Mouse (Mus musculus) embryonic fibroblast, embryonic 13.5 days (primary cell): ENCODE data around the gene Ccl12. TPM values are rescaled to one million over a fixed set of nuclear protein-coding genes. Genes with fewer than 3 reads are reported as not detected.

ENCODE experiments used
- H3K27ac ChIP-seq: 2 replicates; pipeline ENCODE4 v1.5.1; 2012; ENCODE audit warnings: low read length, control low read depth, inconsistent platforms; ENCODE audit not compliant: insufficient read depth
- H3K4me1 ChIP-seq: 2 replicates; pipeline ENCODE4 v1.6.1; 2011; ENCODE audit warnings: low read length; ENCODE audit not compliant: control insufficient read depth, insufficient read depth
- H3K4me3 ChIP-seq: 2 replicates; pipeline ENCODE4 v1.5.1; 2011; ENCODE audit warnings: mild to moderate bottlenecking, control low read depth, low read length; ENCODE audit not compliant: insufficient read depth
- CTCF ChIP-seq: IDR thresholded peaks from 2 replicates; pipeline ENCODE4 v1.5.1; 2011; ENCODE audit warnings: mild to moderate bottlenecking, control low read depth, low read length, moderate library complexity, borderline replicate concordance; ENCODE audit not compliant: insufficient read depth
- POLR2A ChIP-seq: IDR thresholded peaks from 2 replicates; pipeline ENCODE4 v1.6.1; 2011; ENCODE audit warnings: low read depth, mild to moderate bottlenecking, control low read depth, low read length, moderate library complexity
- polyA plus RNA-seq: library from polyadenylated mRNA; stranded (reverse); fragments of >200 nt; gene quantifications from 2 replicates; pipeline ENCODE4 v1.2.4, GENCODE M21; 2011; ENCODE audit warnings: low read depth; ENCODE audit not compliant: missing spikeins, insufficient read length

The Ccl12 gene
- 7.3 TPM in 1 of 2 replicates, not detected in the other for polyA plus RNA-seq

DNA sequence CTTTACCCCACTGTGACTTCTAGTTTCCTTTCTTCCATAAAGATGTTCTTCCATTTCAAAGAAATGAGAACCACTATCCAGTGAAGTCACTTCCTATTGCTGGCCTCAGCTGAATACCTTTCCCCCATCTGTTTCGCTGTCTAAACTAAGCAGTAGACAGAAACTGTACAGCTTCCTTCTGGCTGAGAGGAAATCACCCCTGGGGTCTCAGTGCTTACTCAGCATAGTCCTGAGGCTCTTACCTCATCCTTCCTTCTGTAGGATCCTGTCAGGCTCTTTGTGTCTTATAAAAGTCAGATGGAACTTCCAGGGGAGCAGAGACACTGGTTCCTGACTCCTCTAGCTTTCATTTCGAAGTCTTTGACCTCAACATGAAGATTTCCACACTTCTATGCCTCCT, at the start of gene Ccl12:
Gene Ccl12 (plus strand): TSS at position 317 of the 400 bp plus-strand sequence.
- Histone ChIP-seq H3K4me3 (no peak within 1 kb of the TSS), H3K4me1 (no peaks in the 10 kb centered on the region), H3K27ac (no peak within 1 kb of the TSS)
- TF ChIP-seq POLR2A (no peak), CTCF (no peak)

DNA sequence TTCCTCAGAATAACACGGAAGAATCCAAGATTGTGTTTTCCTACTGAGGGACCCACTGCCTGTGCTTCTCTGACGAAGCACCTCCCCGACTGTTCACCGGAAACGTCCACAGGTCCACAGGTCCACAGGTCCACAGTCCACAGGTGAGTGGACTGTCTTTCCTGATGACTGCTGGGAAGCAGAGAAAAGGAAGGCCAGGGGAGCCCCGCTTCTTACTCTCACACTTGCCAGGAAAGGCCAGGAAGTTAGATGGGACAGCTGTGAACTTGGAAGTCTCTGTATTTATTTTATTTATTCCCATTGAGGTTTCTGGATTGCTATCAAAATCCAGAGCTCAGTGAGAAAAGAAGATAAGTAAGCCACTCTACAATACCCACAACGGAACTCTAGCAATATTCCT, 47.8 kb upstream of the Ccl12 start:
- H3K4me1 ChIP-seq, result no peaks in the 10 kb centered on the region
- H3K27ac ChIP-seq, result no peak overlapping the region
- TF ChIP-seq CTCF, result no peak
- TF ChIP-seq POLR2A, result no peak
- H3K4me3 ChIP-seq, result no peak overlapping the region

DNA sequence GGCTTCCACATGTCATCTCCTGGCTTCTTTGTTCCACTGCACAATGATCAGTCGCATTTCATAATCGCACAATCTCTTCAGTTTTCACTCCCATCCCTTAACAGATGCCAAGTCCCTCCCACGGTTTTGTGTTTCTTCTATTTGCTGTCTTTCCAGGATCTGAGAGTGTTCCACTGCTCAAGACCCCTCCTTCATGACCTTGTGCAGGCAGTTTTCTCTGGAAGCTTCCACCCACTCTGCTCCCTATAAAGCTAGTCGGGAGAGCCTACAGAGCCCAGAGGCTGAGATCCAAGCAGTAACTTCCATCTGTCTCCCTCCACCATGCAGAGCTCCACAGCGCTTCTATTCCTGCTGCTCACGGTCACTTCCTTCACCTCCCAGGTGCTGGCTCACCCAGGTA, 44.0 kb upstream of the Ccl12 start, which contains the start of gene Ccl11:
Gene Ccl11 (plus strand): TSS at position 178 of the 400 bp plus-strand sequence.
- no peaks in the 10 kb centered on the region for H3K4me1 ChIP-seq
- TF ChIP-seq CTCF, result no peak
- no peak for TF ChIP-seq POLR2A
- no peak within 1 kb of the TSS for H3K27ac ChIP-seq
- no peak within 1 kb of the TSS for H3K4me3 ChIP-seq

DNA sequence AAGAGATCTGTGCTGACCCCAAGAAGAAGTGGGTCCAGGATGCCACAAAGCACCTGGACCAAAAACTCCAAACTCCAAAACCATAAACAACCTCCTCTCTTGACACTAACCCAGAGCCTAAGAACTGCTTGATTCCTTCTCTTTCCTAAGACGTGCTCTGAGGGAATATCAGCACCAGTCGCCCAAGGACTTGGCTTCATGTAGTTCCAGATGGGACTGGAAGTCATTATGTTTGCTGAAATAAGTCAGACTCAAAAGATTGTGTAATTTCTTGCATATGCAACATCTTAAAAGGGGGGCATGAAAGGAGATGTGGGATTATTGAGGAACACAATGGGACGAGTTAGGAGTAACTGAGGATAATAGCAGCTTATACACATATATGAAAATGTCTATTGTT, 39.4 kb upstream of the Ccl12 start:
- H3K27ac ChIP-seq, result no peak overlapping the region
- no peak overlapping the region for H3K4me3 ChIP-seq
- H3K4me1 ChIP-seq, result peaks cover 7% of the 10 kb centered on the region; the same call in 1 of the 2 replicates
- TF ChIP-seq CTCF, result no peak
- no peak for TF ChIP-seq POLR2A

DNA sequence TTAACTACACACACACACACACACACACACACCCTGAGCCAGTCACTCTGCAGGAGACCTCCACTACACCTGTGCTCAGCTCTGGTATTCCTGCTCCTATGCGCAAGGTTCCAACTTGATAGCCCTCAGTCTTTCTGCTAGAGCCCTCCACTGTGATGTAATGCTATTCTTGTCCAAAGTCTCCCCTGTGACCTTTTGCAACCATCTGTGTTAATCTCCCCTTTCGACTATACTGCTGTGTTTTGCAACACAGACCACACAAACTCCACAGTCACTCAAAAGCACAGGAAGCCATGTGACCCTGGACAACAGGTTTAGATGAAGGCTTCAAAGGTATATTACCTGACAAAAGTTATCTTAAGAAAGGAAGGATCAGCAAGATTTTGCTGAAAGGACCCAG, 38.2 kb upstream of the Ccl12 start:
- TF ChIP-seq CTCF (no peak), POLR2A (no peak)
- H3K4me3 ChIP-seq, result no peak overlapping the region
- peaks cover 10% of the 10 kb centered on the region; the same call in 1 of the 2 replicates for H3K4me1 ChIP-seq
- H3K27ac ChIP-seq, result no peak overlapping the region

DNA sequence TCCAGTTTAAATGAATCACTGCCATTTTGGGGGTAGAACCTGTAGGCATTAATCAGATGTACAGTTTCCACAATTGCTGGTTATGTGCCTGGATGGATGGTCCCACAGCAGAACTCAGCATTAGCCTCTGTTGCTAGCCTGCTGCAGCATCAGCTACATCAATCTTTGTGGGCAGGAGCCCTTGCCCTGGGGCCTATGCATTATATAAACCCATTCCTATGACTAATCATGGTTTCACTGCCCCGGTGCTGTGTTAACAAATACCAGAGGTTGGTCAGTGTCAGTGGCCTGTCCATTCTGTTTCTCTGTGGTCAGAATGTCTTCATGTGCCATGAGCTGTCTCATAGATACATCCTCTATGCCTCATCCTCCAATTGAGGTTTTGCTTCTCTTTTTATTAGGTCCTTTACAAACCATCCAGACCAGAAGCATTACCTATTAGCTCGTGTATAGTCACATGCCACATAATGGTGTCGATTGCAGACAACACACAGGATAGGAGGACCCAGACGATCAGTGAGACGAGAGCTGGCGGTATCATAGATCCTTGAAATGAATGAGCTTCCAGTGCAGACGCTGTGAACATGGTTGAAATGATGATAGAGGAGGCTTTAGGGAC, 34.6 kb upstream of the Ccl12 start:
- H3K27ac ChIP-seq, result no peak overlapping the region
- H3K4me3 ChIP-seq, result no peak overlapping the region
- peaks cover 10% of the 10 kb centered on the region; the same call in 1 of the 2 replicates for H3K4me1 ChIP-seq
- no peak for TF ChIP-seq CTCF
- TF ChIP-seq POLR2A, result no peak

DNA sequence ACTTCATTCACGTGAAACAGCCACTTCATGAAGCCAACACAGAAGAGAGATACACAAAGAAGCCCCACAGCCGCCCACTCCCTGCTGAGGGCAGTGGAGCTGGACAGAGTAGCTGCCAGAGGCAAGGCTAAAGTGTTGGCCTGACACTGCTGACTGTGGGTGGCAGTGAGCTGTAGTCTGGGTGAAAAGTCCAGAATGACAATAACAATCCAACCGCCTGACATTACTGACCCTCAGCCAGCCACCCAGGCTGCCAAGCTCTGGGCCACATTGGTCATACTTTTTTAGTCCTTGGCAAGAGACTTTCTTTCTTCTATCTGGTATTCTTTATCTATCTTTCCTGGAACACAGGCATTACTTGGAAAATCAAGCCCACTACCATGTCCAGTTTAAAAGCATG, 30.6 kb upstream of the Ccl12 start:
- Histone ChIP-seq H3K27ac (no peak overlapping the region), H3K4me3 (no peak overlapping the region), H3K4me1 (peaks cover 10% of the 10 kb centered on the region; the same call in 1 of the 2 replicates)
- TF ChIP-seq CTCF (no peak), POLR2A (no peak)

DNA sequence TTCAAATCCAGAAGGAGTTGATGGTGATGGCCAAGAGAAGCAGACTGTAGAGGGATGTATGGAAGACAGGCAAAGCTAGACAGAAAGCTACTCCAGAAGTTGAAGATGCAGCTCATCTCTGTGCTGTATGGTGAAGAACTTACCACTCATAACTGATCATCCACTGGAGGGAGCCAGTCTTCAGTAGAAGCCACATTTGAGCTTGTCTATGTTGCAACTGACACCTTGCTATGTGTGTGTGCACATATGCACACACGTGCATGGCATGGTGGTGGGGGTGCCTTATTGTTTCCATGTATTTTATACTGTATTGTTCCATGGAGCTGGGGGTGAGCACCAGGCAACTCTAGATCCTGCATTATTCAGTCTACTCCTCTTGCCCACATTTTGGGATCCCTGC, 29.3 kb upstream of the Ccl12 start:
- peaks cover 2% of the 10 kb centered on the region; the same call in 1 of the 2 replicates for H3K4me1 ChIP-seq
- H3K4me3 ChIP-seq, result no peak overlapping the region
- H3K27ac ChIP-seq, result no peak overlapping the region
- TF ChIP-seq CTCF (no peak), POLR2A (no peak)

DNA sequence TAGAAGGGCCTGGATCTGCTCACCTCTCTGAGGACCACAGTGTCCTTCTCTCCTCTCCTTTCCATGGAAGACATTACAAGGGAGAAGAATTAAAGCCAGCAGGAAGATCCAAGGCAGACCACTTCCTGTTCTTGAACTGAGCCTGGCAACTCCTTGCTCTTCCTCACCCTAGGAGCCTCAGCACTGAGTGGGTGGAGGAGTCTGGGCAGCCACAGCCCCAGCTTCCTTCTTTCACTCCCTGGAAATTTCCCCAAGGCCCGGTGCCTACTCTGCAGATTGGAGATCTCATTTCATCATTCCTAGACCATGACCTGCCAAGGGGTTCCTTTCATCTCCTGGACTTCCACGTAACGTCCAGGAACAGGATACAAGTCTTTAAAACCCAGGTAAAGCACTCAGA, 28.7 kb upstream of the Ccl12 start:
- H3K27ac ChIP-seq, result no peak overlapping the region
- TF ChIP-seq POLR2A (no peak), CTCF (no peak)
- H3K4me3 ChIP-seq, result no peak overlapping the region
- H3K4me1 ChIP-seq, result no peaks in the 10 kb centered on the region; the same call in 1 of the 2 replicates

DNA sequence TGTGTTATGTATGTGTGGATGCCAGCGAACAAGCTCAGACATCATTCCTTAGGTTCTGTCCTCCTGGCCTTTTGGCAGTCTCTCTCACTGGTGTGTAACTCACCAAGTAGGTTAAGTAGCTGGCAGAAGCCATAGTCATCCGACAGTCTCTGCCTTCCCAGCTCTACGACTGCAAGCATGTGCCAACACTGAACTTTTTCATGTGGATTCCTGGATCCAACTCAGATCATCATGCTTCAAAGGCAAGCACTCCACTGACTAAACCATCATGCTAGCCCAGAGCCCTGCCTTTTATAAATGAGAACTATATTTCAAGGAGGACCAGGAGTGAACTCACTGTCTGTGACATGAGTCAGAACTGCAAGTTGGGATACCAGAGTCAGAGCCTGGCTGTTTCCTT, 28.0 kb upstream of the Ccl12 start:
- no peak for TF ChIP-seq POLR2A
- TF ChIP-seq CTCF, result no peak
- Histone ChIP-seq H3K4me3 (no peak overlapping the region), H3K4me1 (no peaks in the 10 kb centered on the region; the same call in 1 of the 2 replicates), H3K27ac (peak overlapping the region; percentile 2; the same call in 1 of the 2 replicates)

DNA sequence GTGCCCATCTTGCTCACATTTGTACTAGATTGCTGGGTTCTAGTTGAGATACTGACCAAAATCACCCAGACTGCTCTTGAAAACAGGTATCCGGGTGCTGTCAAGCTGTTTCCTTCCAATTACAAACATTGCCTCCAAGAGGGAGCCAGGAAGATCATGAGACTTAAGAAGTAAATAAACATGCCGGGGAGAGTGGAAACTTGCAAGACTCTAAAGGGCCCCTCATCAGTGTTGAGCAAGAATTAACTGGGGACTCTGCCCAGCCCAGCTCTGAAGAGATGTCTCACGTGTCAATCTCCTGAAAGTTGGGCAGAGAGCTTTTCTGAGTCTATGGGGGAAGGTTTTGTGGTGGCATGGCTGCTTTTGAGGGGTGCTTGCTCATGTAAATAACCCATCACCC, 24.6 kb upstream of the Ccl12 start:
- TF ChIP-seq CTCF (no peak), POLR2A (no peak)
- Histone ChIP-seq H3K27ac (no peak overlapping the region), H3K4me3 (no peak overlapping the region), H3K4me1 (peaks cover 3% of the 10 kb centered on the region)
